Mouse (Mus musculus): ENCODE results near the gene Rptor. TPM values are rescaled to one million over a fixed set of nuclear protein-coding genes. Genes with fewer than 3 reads are reported as not detected.

Rptor gene
- polyA plus RNA-seq, 1 experiment from 2014 or later, result 4.9 TPM

GRCm38 (mm10) chr11:119689936-119690335 is 87.2 kb downstream of the Rptor start:
- no peak overlapping the region for H3K9ac ChIP-seq
- no peak overlapping the region for H3K27ac ChIP-seq (replicated peaks)
- no peaks in the 10 kb centered on the region for H3K9me3 ChIP-seq (replicated peaks)
- WGBS (ENCODE audit: insufficient replicate concordance), result 82% methylated on average over 3 of the region's 3 CpGs
- no peaks in the 10 kb centered on the region for H3K27me3 ChIP-seq
- ATAC-seq (ENCODE audit: insufficient read depth), result no peak
- H3K4me1 ChIP-seq (replicated peaks), result peaks cover 11% of the 10 kb centered on the region; the same call in 1 of the 2 replicates
- no peak overlapping the region for H3K4me3 ChIP-seq (replicated peaks)
- H3K4me2 ChIP-seq, result no peak overlapping the region
- H3K36me3 ChIP-seq (replicated peaks), result no peaks in the 10 kb centered on the region

GRCm38 (mm10) chr11:119692196-119692910 is 89.6 kb downstream of the Rptor start:
- WGBS (ENCODE audit: insufficient replicate concordance), result 70% methylated on average over 6 of the region's 6 CpGs
- Histone ChIP-seq H3K4me1 (replicated peaks) (0 out of 2 replicates have a peak, but pooled peaks cover 6% of the 10 kb centered on the region), H3K27me3 (no peaks in the 10 kb centered on the region), H3K4me3 (replicated peaks) (no peak overlapping the region), H3K36me3 (replicated peaks) (no peaks in the 10 kb centered on the region), H3K27ac (replicated peaks) (no peak overlapping the region), H3K9ac (no peak overlapping the region), H3K4me2 (no peak overlapping the region), H3K9me3 (replicated peaks) (no peaks in the 10 kb centered on the region)
- ATAC-seq (ENCODE audit: insufficient read depth), result no peak

DNA sequence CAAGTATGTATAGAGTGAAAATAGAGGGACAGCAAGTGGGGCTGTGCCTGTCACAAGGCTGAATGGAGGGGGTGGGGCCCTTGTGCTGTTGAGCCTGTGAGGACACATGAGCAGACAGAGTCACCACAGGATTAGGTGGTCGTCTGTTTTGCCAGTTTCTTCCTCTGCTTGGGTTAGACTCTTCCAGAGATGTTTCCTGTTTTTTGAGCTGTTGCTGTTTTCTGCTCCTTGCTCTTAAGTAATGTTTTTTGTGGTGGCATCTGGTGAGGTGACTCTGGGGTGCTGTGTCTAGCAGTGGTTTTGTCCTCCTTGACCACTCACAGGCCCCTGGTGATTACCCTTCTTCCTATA is 90.2 kb downstream of the Rptor start:
- Histone ChIP-seq H3K9me3 (replicated peaks) (no peaks in the 10 kb centered on the region), H3K4me1 (replicated peaks) (0 out of 2 replicates have a peak, but pooled peaks cover 6% of the 10 kb centered on the region), H3K9ac (no peak overlapping the region), H3K36me3 (replicated peaks) (no peaks in the 10 kb centered on the region), H3K4me2 (no peak overlapping the region), H3K4me3 (replicated peaks) (no peak overlapping the region), H3K27me3 (no peaks in the 10 kb centered on the region), H3K27ac (replicated peaks) (no peak overlapping the region)
- WGBS (ENCODE audit: insufficient replicate concordance), result 16% methylated on average over 1 of the region's 1 CpGs
- ATAC-seq (ENCODE audit: insufficient read depth), result no peak

DNA sequence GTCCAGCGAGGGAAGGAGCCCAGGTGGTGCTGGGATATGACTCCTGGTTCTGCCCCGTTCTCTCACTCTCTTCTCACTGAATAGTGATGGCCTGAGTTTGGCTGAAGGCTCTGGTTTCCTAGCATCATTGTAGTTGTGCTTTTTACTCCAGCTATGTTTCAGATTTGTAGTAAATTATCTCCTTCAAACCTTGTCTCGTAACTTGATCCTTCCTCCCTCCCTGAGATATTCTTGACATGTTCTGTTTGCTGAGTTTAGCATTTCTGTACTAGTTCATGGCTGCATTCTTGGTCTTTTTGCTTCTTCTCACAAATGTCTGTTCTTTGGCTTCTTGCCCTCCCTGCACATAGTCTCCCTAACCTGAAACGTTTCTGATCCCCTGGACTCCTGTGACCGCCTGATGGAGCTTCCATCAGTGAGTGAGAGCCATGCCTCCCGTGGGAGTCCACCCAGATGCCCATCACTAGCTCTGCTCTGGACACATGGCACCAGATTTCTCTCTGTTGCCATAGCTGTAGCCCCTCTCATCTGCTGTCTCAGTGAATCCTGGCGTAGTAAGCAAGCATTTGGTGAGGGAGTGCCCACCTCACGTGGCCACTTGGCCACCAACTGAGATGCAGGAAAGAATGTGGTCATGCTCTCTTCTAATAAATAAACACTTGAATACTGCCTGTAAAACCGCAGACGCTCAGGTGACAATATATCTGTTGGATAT is 91.6 kb downstream of the Rptor start:
- Histone ChIP-seq H3K27ac (replicated peaks) (no peak overlapping the region), H3K27me3 (no peaks in the 10 kb centered on the region), H3K4me1 (replicated peaks) (no peaks in the 10 kb centered on the region), H3K4me3 (replicated peaks) (no peak overlapping the region), H3K4me2 (no peak overlapping the region), H3K9ac (no peak overlapping the region), H3K9me3 (replicated peaks) (no peaks in the 10 kb centered on the region), H3K36me3 (replicated peaks) (no peaks in the 10 kb centered on the region)
- ATAC-seq (ENCODE audit: insufficient read depth), result no peak
- 74% methylated on average over 10 of the region's 10 CpGs for WGBS (ENCODE audit: insufficient replicate concordance)

GRCm38 (mm10) chr11:119696401-119696800 is 93.7 kb downstream of the Rptor start:
- Histone ChIP-seq H3K4me3 (replicated peaks) (no peak overlapping the region), H3K9me3 (replicated peaks) (no peaks in the 10 kb centered on the region), H3K4me1 (replicated peaks) (no peaks in the 10 kb centered on the region), H3K27ac (replicated peaks) (no peak overlapping the region), H3K36me3 (replicated peaks) (no peaks in the 10 kb centered on the region), H3K9ac (no peak overlapping the region), H3K27me3 (no peaks in the 10 kb centered on the region), H3K4me2 (no peak overlapping the region)
- no peak for ATAC-seq (ENCODE audit: insufficient read depth)
- 66% methylated on average over 2 of the region's 2 CpGs for WGBS (ENCODE audit: insufficient replicate concordance)

GRCm38 (mm10) chr11:119705381-119706066 is 102.8 kb downstream of the Rptor start:
- Histone ChIP-seq H3K9me3 (replicated peaks) (no peaks in the 10 kb centered on the region), H3K27ac (replicated peaks) (no peak overlapping the region), H3K4me1 (replicated peaks) (peaks cover 16% of the 10 kb centered on the region), H3K4me2 (no peak overlapping the region), H3K27me3 (no peaks in the 10 kb centered on the region), H3K36me3 (replicated peaks) (no peaks in the 10 kb centered on the region), H3K4me3 (replicated peaks) (no peak overlapping the region), H3K9ac (no peak overlapping the region)
- ATAC-seq (ENCODE audit: insufficient read depth), result no peak
- whole genome bisulfite sequencing (ENCODE audit: insufficient replicate concordance), result 72% methylated on average over 4 of the region's 6 CpGs

GRCm38 (mm10) chr11:119707259-119707658 is 104.6 kb downstream of the Rptor start:
- H3K9me3 ChIP-seq (replicated peaks), result no peaks in the 10 kb centered on the region
- H3K4me2 ChIP-seq, result no peak overlapping the region
- ATAC-seq (ENCODE audit: insufficient read depth), result no peak
- H3K4me1 ChIP-seq (replicated peaks), result peaks cover 19% of the 10 kb centered on the region
- H3K9ac ChIP-seq, result no peak overlapping the region
- no peak overlapping the region for H3K27ac ChIP-seq (replicated peaks)
- H3K4me3 ChIP-seq (replicated peaks), result no peak overlapping the region
- 81% methylated on average over 1 of the region's 1 CpGs for WGBS (ENCODE audit: insufficient replicate concordance)
- H3K36me3 ChIP-seq (replicated peaks), result no peaks in the 10 kb centered on the region
- no peaks in the 10 kb centered on the region for H3K27me3 ChIP-seq

GRCm38 (mm10) chr11:119709239-119709638 is 106.5 kb downstream of the Rptor start:
- H3K27ac ChIP-seq (replicated peaks), result no peak overlapping the region
- no peak overlapping the region for H3K9ac ChIP-seq
- no peaks in the 10 kb centered on the region for H3K27me3 ChIP-seq
- H3K9me3 ChIP-seq (replicated peaks), result no peaks in the 10 kb centered on the region
- no peak overlapping the region for H3K4me3 ChIP-seq (replicated peaks)
- WGBS (ENCODE audit: insufficient replicate concordance), result 41% methylated on average over 4 of the region's 4 CpGs
- H3K4me1 ChIP-seq (replicated peaks), result peaks cover 19% of the 10 kb centered on the region
- H3K4me2 ChIP-seq, result no peak overlapping the region
- no peak for ATAC-seq (ENCODE audit: insufficient read depth)
- H3K36me3 ChIP-seq (replicated peaks), result no peaks in the 10 kb centered on the region

DNA sequence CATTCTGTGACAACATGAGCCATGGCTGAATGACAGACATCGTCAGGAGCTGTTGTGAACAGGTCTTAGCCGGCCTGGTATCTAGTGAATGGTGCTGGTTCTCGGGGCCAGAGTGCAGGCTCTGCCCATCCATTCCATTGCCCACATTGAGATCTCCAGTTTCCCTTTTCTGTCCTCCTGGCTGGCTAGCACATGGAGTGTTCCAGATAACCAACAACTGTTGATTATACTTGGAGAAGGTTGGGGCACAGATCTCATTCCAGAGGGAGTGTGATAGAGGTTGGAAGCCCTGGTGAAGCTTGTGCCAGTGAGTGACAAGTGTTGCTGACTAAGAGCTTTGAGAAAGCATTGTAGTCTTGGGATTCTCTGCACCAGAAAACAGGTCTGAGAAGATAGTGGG is 107.6 kb downstream of the Rptor start:
- H3K9me3 ChIP-seq (replicated peaks), result no peaks in the 10 kb centered on the region
- no peak overlapping the region for H3K27ac ChIP-seq (replicated peaks)
- no peak overlapping the region for H3K4me3 ChIP-seq (replicated peaks)
- 66% methylated on average over 3 of the region's 3 CpGs for WGBS (ENCODE audit: insufficient replicate concordance)
- no peak overlapping the region for H3K9ac ChIP-seq
- no peak overlapping the region for H3K4me2 ChIP-seq
- no peaks in the 10 kb centered on the region for H3K27me3 ChIP-seq
- ATAC-seq (ENCODE audit: insufficient read depth), result no peak
- peaks cover 22% of the 10 kb centered on the region for H3K4me1 ChIP-seq (replicated peaks)
- H3K36me3 ChIP-seq (replicated peaks), result no peaks in the 10 kb centered on the region

DNA sequence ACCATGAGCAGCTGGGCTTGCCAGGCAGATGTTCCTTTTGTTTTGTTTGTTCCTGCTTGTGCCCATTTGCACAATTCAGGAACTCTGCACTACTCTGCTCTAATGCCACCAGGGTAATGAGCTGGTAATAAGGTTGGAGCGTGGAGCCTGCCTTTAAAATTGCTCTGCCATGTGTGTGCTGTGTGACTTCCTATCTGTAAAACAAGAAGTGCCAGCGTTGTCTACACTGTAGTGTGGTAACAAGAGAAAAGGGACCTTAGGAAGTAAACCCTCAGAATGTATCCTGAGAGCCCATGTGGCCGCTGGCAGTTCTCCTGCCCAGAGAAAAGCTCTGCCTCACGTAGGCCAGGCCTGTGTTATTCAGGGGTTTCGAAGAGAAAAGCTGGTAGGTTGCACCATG is 108.1 kb downstream of the Rptor start:
- no peaks in the 10 kb centered on the region for H3K9me3 ChIP-seq (replicated peaks)
- H3K4me2 ChIP-seq, result no peak overlapping the region
- no peaks in the 10 kb centered on the region for H3K36me3 ChIP-seq (replicated peaks)
- H3K9ac ChIP-seq, result no peak overlapping the region
- H3K27me3 ChIP-seq, result no peaks in the 10 kb centered on the region
- ATAC-seq (ENCODE audit: insufficient read depth), result no peak
- no peak overlapping the region for H3K4me3 ChIP-seq (replicated peaks)
- no peak overlapping the region for H3K27ac ChIP-seq (replicated peaks)
- 42% methylated on average over 5 of the region's 5 CpGs for WGBS (ENCODE audit: insufficient replicate concordance)
- peaks cover 22% of the 10 kb centered on the region for H3K4me1 ChIP-seq (replicated peaks)

- H3K4me3 ChIP-seq (replicated peaks), result no peak overlapping the region
- ATAC-seq (ENCODE audit: insufficient read depth), result no peak
- peaks cover 7% of the 10 kb centered on the region for H3K4me1 ChIP-seq (replicated peaks)
- H3K27ac ChIP-seq (replicated peaks), result no peak overlapping the region
- H3K4me2 ChIP-seq, result no peak overlapping the region
- 0 out of 2 replicates have a peak, but pooled peaks cover 4% of the 10 kb centered on the region for H3K36me3 ChIP-seq (replicated peaks)
- H3K9me3 ChIP-seq (replicated peaks), result no peaks in the 10 kb centered on the region
- 66% methylated on average over 5 of the region's 5 CpGs for WGBS (ENCODE audit: insufficient replicate concordance)
- no peaks in the 10 kb centered on the region for H3K27me3 ChIP-seq
- H3K9ac ChIP-seq, result no peak overlapping the region
Measured at GRCm38 (mm10) chr11:119715437-119715836, 112.7 kb downstream of the Rptor start.
